Mouse (Mus musculus) MEL (cell line): ENCODE measurements around the gene Ovol1. TPM values are rescaled to one million over a fixed set of nuclear protein-coding genes. Genes with fewer than 3 reads are reported as not detected.
A peak's percentile ranks its signal among the peaks of the same experiment; 100 is the strongest.

Experiments
- DNase-seq: peaks from one replicate; pipeline ENCODE4 v3.0.0; 2011; ENCODE audit warnings: low read depth, low spot score
- H3K27ac ChIP-seq: 2 replicates; pipeline ENCODE4 v1.5.1; 2012; ENCODE audit warnings: low read depth, mild to moderate bottlenecking, control low read depth, low read length, moderate library complexity; ENCODE audit not compliant: control insufficient read depth
- H3K27me3 ChIP-seq, 2 experiments: fragments of 150-350 bp in 1 of 2; sonication (generic) in 1 of 2; 2 replicates each; pipeline ENCODE4 v1.6.1; 2012; ENCODE audit warnings: low read length in 2 of 2, mild to moderate bottlenecking in 2 of 2, improper control_type of control experiment in 1 of 2, moderate library complexity in 1 of 2; ENCODE audit not compliant: insufficient read depth in 2 of 2, control insufficient read depth in 1 of 2
- H3K36me3 ChIP-seq, 2 experiments: 2 replicates each; pipeline ENCODE4 v1.6.1; 2012 to 2014; ENCODE audit warnings: low read length in 2 of 2, improper control_type of control experiment in 1 of 2, inconsistent platforms in 1 of 2, mild to moderate bottlenecking in 1 of 2; ENCODE audit not compliant: insufficient read depth in 2 of 2, control insufficient read depth in 1 of 2
- H3K4me1 ChIP-seq, 2 experiments: fragments of 150-350 bp in 1 of 2; sonication (generic) in 1 of 2; 2 replicates each; pipeline ENCODE4 v1.6.1; 2012; ENCODE audit warnings: low read length in 2 of 2, improper control_type of control experiment in 1 of 2, mild to moderate bottlenecking in 1 of 2; ENCODE audit not compliant: insufficient read depth in 2 of 2, control insufficient read depth in 1 of 2
- H3K4me3 ChIP-seq, 2 experiments: fragments of 150-350 bp in 1 of 2; sonication (generic) in 1 of 2; 2 replicates each; pipeline ENCODE4 v1.5.1; 2012; ENCODE audit warnings: low read depth in 2 of 2, low read length in 2 of 2, mild to moderate bottlenecking in 2 of 2, moderate library complexity in 2 of 2, control low read depth in 1 of 2, improper control_type of control experiment in 1 of 2; ENCODE audit not compliant: control insufficient read depth in 1 of 2, insufficient read depth in 1 of 2
- H3K79me2 ChIP-seq: 2 replicates; pipeline ENCODE4 v1.6.1; 2012; ENCODE audit warnings: mild to moderate bottlenecking, low read length, moderate library complexity; ENCODE audit not compliant: control insufficient read depth, poor library complexity, insufficient read depth
- H3K9ac ChIP-seq: 2 replicates; pipeline ENCODE4 v1.6.1; 2012; ENCODE audit warnings: low read depth, mild to moderate bottlenecking, control low read depth, low read length, moderate library complexity; ENCODE audit not compliant: control insufficient read depth, poor library complexity, severe bottlenecking
- H3K9me3 ChIP-seq: fragments of 150-350 bp; sonication (generic); replicated peaks from 2 replicates; pipeline ENCODE4 v1.6.1; 2012; ENCODE audit warnings: mild to moderate bottlenecking, low read length, improper control_type of control experiment, moderate library complexity; ENCODE audit not compliant: insufficient read depth
- BHLHE40 ChIP-seq: IDR thresholded peaks from 2 replicates; pipeline ENCODE4 v1.6.1; 2012; ENCODE audit warnings: low read depth, mild to moderate bottlenecking, inconsistent platforms, low read length, improper control_type of control experiment, borderline replicate concordance
- CHD2 ChIP-seq: IDR thresholded peaks from 2 replicates; pipeline ENCODE4 v1.6.1; 2011; ENCODE audit warnings: low read length, improper control_type of control experiment
- CTCF ChIP-seq, 3 experiments: IDR thresholded peaks in 2 of 3; conservative IDR thresholded peaks in 1 of 3; 2 replicates each; pipeline ENCODE4 v1.5.1; 2011 to 2012; ENCODE audit warnings: low read length in 3 of 3, low read depth in 2 of 3, mild to moderate bottlenecking in 2 of 3, improper control_type of control experiment in 1 of 3, inconsistent platforms in 1 of 3, mixed read lengths in 1 of 3, moderate library complexity in 1 of 3; ENCODE audit not compliant: control insufficient read depth in 1 of 3, insufficient read depth in 1 of 3, poor library complexity in 1 of 3, severe bottlenecking in 1 of 3
- E2F4 ChIP-seq: IDR thresholded peaks from 2 replicates; pipeline ENCODE4 v1.6.1; 2011; ENCODE audit warnings: low read depth, low read length, improper control_type of control experiment, borderline replicate concordance
- ETS1 ChIP-seq: IDR thresholded peaks from 2 replicates; pipeline ENCODE4 v1.6.1; 2012; ENCODE audit warnings: low read depth, mild to moderate bottlenecking, inconsistent platforms, low read length, improper control_type of control experiment, moderate library complexity
- GATA1 ChIP-seq: IDR thresholded peaks from 2 replicates; pipeline ENCODE4 v1.6.1; 2011; ENCODE audit warnings: low read depth, low read length, improper control_type of control experiment
- HCFC1 ChIP-seq: IDR thresholded peaks from 2 replicates; pipeline ENCODE4 v1.6.1; 2012; ENCODE audit warnings: low read depth, mild to moderate bottlenecking, inconsistent platforms, low read length, improper control_type of control experiment, moderate library complexity
- MAFK ChIP-seq: IDR thresholded peaks from 2 replicates; pipeline ENCODE4 v1.6.1; 2011; ENCODE audit warnings: low read depth, mild to moderate bottlenecking, low read length, improper control_type of control experiment, borderline replicate concordance
- MXI1 ChIP-seq: IDR thresholded peaks from 2 replicates; pipeline ENCODE4 v1.6.1; 2011; ENCODE audit warnings: mild to moderate bottlenecking, low read depth, low read length, improper control_type of control experiment
- MYB ChIP-seq: IDR thresholded peaks from 2 replicates; pipeline ENCODE4 v1.6.1; 2011; ENCODE audit warnings: mild to moderate bottlenecking, low read depth, low read length, improper control_type of control experiment
- MYC ChIP-seq: IDR thresholded peaks from 2 replicates; pipeline ENCODE4 v1.6.1; 2011; ENCODE audit warnings: low read depth, mild to moderate bottlenecking, low read length, improper control_type of control experiment, moderate library complexity
- NRF1 ChIP-seq: IDR thresholded peaks from 2 replicates; pipeline ENCODE4 v1.6.1; 2014; ENCODE audit warnings: low read depth, mild to moderate bottlenecking, inconsistent platforms, low read length, improper control_type of control experiment, moderate library complexity; ENCODE audit not compliant: poor library complexity, insufficient read depth, severe bottlenecking
- POLR2A ChIP-seq, 2 experiments: IDR thresholded peaks; 2 replicates each; pipeline ENCODE4 v1.6.1; 2011 to 2012; ENCODE audit warnings: low read length in 2 of 2, mild to moderate bottlenecking in 2 of 2, control low read depth in 1 of 2, improper control_type of control experiment in 1 of 2, low read depth in 1 of 2, moderate library complexity in 1 of 2; ENCODE audit not compliant: control insufficient read depth in 1 of 2, insufficient read depth in 1 of 2, poor library complexity in 1 of 2
- POLR2AphosphoS2 ChIP-seq: IDR thresholded peaks from 2 replicates; pipeline ENCODE4 v1.6.1; 2011; ENCODE audit warnings: low read length, improper control_type of control experiment
- POLR2AphosphoS5 ChIP-seq: IDR thresholded peaks from 2 replicates; pipeline ENCODE4 v1.6.1; 2012; ENCODE audit warnings: low read depth, borderline replicate concordance, mild to moderate bottlenecking, inconsistent platforms, low read length, moderate library complexity, mixed read lengths
- RAD21 ChIP-seq: IDR thresholded peaks from 2 replicates; pipeline ENCODE4 v1.6.1; 2011; ENCODE audit warnings: mild to moderate bottlenecking, low read depth, low read length, improper control_type of control experiment
- SMC3 ChIP-seq: IDR thresholded peaks from 2 replicates; pipeline ENCODE4 v1.6.1; 2011; ENCODE audit warnings: low read depth, low read length, improper control_type of control experiment
- TAL1 ChIP-seq: IDR thresholded peaks from 2 replicates; pipeline ENCODE4 v1.6.1; 2012; ENCODE audit warnings: mild to moderate bottlenecking, inconsistent platforms, low read length, moderate library complexity, mixed read lengths
- TBP ChIP-seq: IDR thresholded peaks from 2 replicates; pipeline ENCODE4 v1.8.0; 2011; ENCODE audit warnings: low read depth, low read length, improper control_type of control experiment
- TCF12 ChIP-seq: IDR thresholded peaks from 2 replicates; pipeline ENCODE4 v1.6.1; 2014; ENCODE audit warnings: low read depth, mild to moderate bottlenecking, inconsistent platforms, low read length, improper control_type of control experiment, moderate library complexity
- USF1 ChIP-seq: IDR thresholded peaks from 2 replicates; pipeline ENCODE4 v1.6.1; 2014; ENCODE audit warnings: low read depth, mild to moderate bottlenecking, inconsistent platforms, low read length, improper control_type of control experiment, moderate library complexity
- USF2 ChIP-seq, 2 experiments: IDR thresholded peaks; 2 replicates each; pipeline ENCODE4 v1.6.1; 2011 to 2012; ENCODE audit warnings: improper control_type of control experiment in 2 of 2, low read length in 2 of 2, borderline replicate concordance in 1 of 2, inconsistent platforms in 1 of 2, low read depth in 1 of 2, mild to moderate bottlenecking in 1 of 2; ENCODE audit not compliant: insufficient read depth in 1 of 2
- ZKSCAN1 ChIP-seq: IDR thresholded peaks from 2 replicates; pipeline ENCODE4 v1.6.1; 2012; ENCODE audit warnings: low read depth, mild to moderate bottlenecking, inconsistent platforms, low read length, improper control_type of control experiment, moderate library complexity
- ZMIZ1 ChIP-seq: IDR thresholded peaks from 2 replicates; pipeline ENCODE4 v1.6.1; 2012; ENCODE audit warnings: low read depth, mild to moderate bottlenecking, inconsistent platforms, low read length, improper control_type of control experiment, moderate library complexity
- polyA plus RNA-seq, 2 experiments: library from polyadenylated mRNA; stranded (reverse) in 1 of 2; unstranded in 1 of 2; fragments of >175 nt in 1 of 2; fragments of >200 nt in 1 of 2; gene quantifications; 2 replicates each; pipeline versions ENCODE4 v1.2.1 to v1.2.4; 2012; ENCODE audit warnings: low replicate concordance in 2 of 2, low read depth in 1 of 2; ENCODE audit not compliant: insufficient read length in 2 of 2, insufficient read depth in 1 of 2, missing spikeins in 1 of 2
- total RNA-seq: library from RNA; depleted of rRNA; stranded (reverse); fragments of 300-350 nt; gene quantifications from 2 replicates; pipeline ENCODE4 v1.2.3, GENCODE M21; 2012

The Ovol1 gene
- total and polyA plus RNA-seq, 3 experiments: 0.06 TPM; not detected in 2

- TF ChIP-seq HCFC1 (no peak), E2F4 (no peak), CTCF (IDR thresholded peaks at IDR 0.05 in 2 of 3, conservative IDR thresholded peaks at IDR 0.05 in 1 of 3; ENCODE audit: control insufficient read depth in 1 of 3, insufficient read depth in 1 of 3, low read depth in 2 of 3, low read length in 3 of 3, poor library complexity in 1 of 3, severe bottlenecking in 1 of 3) (peak; percentile 92 to 100 (median 99)), SMC3 (peak; percentile 95), MAFK (no peak), ZMIZ1 (no peak), MYB (no peak), POLR2A (IDR thresholded peaks at IDR 0.05; ENCODE audit: control insufficient read depth in 1 of 2, insufficient read depth in 1 of 2, low read depth in 1 of 2, low read length in 2 of 2, poor library complexity in 1 of 2) (no peak), USF1 (no peak)
- TF ChIP-seq, all 39 proteins: peak for 7
These were observed 30.9 kb downstream of the Ovol1 start (continued) for GRCm38 (mm10) chr19:5529325-5530137.

- TF ChIP-seq USF2 (IDR thresholded peaks at IDR 0.05; ENCODE audit: borderline replicate concordance in 1 of 2, insufficient read depth in 1 of 2, low read depth in 1 of 2, low read length in 2 of 2): no peak
- TF ChIP-seq CHD2: no peak
- TF ChIP-seq RAD21: no peak
- no peak for TF ChIP-seq CTCF (IDR thresholded peaks at IDR 0.05 in 2 of 3, conservative IDR thresholded peaks at IDR 0.05 in 1 of 3; ENCODE audit: control insufficient read depth in 1 of 3, insufficient read depth in 1 of 3, low read depth in 2 of 3, low read length in 3 of 3, poor library complexity in 1 of 3, severe bottlenecking in 1 of 3)
- no peak for TF ChIP-seq HCFC1
- TF ChIP-seq GATA1: no peak
- TF ChIP-seq MXI1: no peak
- no peak for TF ChIP-seq POLR2A (IDR thresholded peaks at IDR 0.05; ENCODE audit: control insufficient read depth in 1 of 2, insufficient read depth in 1 of 2, low read depth in 1 of 2, low read length in 2 of 2, poor library complexity in 1 of 2)
- TF ChIP-seq POLR2AphosphoS5: no peak
- TF ChIP-seq NRF1: no peak
- TF ChIP-seq ETS1: no peak
- TF ChIP-seq TBP: no peak
- no peak for TF ChIP-seq TCF12
- TF ChIP-seq TAL1: no peak
- TF ChIP-seq MYC: no peak
- no peak for TF ChIP-seq BHLHE40
- TF ChIP-seq ZKSCAN1: no peak
- no peak for TF ChIP-seq ZMIZ1
- TF ChIP-seq POLR2AphosphoS2: no peak
- Histone ChIP-seq H3K27me3 (no peaks in the 10 kb centered on the region), H3K4me3 (no peak overlapping the region), H3K9me3 (no peaks in the 10 kb centered on the region), H3K9ac (no peak overlapping the region), H3K36me3 (no peaks in the 10 kb centered on the region; a peak in 1 of 4 replicates), H3K4me1 (no peaks in the 10 kb centered on the region), H3K79me2 (no peaks in the 10 kb centered on the region), H3K27ac (no peak overlapping the region)
- DNase-seq: no peak
These were observed 35.2 kb downstream of the Ovol1 start for GRCm38 (mm10) chr19:5525204-5525603.
